Mouse (Mus musculus) colon, adult 2 months (tissue): ENCODE measurements around the gene Olah. TPM values are rescaled to one million over a fixed set of nuclear protein-coding genes. Genes with fewer than 3 reads are reported as not detected.

Experiments
- polyA plus RNA-seq: library from polyadenylated mRNA; depleted of rRNA; stranded (reverse); fragments of >200 nt; gene quantifications from 2 replicates; pipeline ENCODE4 v1.2.3, GENCODE M21; 2012; rRNA removed

The Olah gene
- polyA plus RNA-seq: not detected in 2 replicates

GRCm38 (mm10) chr2:3397110-3397509 is at the start of gene Olah:
Gene Olah (minus strand): TSS chr2:3397210.

GRCm38 (mm10) chr2:3423841-3424578 is 27.0 kb upstream of the Olah start, which contains the start of gene Dclre1c:
Gene Dclre1c (plus strand): TSS chr2:3424131.

GRCm38 (mm10) chr2:3422548-3422947 is 25.5 kb upstream of the Olah start, which contains the start of gene Meig1:
Gene Meig1 (minus strand): TSS chr2:3422648.

GRCm38 (mm10) chr2:3335611-3336301 is 61.3 kb downstream of the Olah start, which contains the start of gene Acbd7:
Gene Acbd7 (plus strand): TSS chr2:3336168.

GRCm38 (mm10) chr2:3332484-3333242 is 64.3 kb downstream of the Olah start, which contains the start of gene Rpp38:
Gene Rpp38 (minus strand): TSS chr2:3332643.

Other genes with a start within 250 kb of the Olah start
- gene Nmt2, start 113.0 kb downstream of the Olah start, polyA plus RNA-seq: 3.0 and 3.9 TPM in 2 replicates
- 1.7 and 2.5 TPM in 2 replicates for gene Rpp38, start 64.6 kb downstream of the Olah start, polyA plus RNA-seq
- not detected in 2 replicates for gene Acbd7, start 61.0 kb downstream of the Olah start, polyA plus RNA-seq
- gene Meig1, start 25.4 kb upstream of the Olah start, polyA plus RNA-seq: not detected in 2 replicates
- gene Dclre1c, start 26.9 kb upstream of the Olah start, polyA plus RNA-seq: 2.3 and 2.5 TPM in 2 replicates
- 1.5 and 2.6 TPM in 2 replicates for gene Suv39h2, start 77.8 kb upstream of the Olah start, polyA plus RNA-seq
- 0.83 and 1.2 TPM in 2 replicates for gene Gm45902, start 115.6 kb upstream of the Olah start, polyA plus RNA-seq
- gene Hspa14, start 115.6 kb upstream of the Olah start, polyA plus RNA-seq: 15.9 and 17.4 TPM in 2 replicates
- gene Cdnf, start 115.8 kb upstream of the Olah start, polyA plus RNA-seq: 0.27 and 0.34 TPM in 2 replicates
- 13.1 and 15.1 TPM in 2 replicates for gene Fam107b, start 173.3 kb upstream of the Olah start, polyA plus RNA-seq